Mouse (Mus musculus): ENCODE data around the gene Cd63.

DNA sequence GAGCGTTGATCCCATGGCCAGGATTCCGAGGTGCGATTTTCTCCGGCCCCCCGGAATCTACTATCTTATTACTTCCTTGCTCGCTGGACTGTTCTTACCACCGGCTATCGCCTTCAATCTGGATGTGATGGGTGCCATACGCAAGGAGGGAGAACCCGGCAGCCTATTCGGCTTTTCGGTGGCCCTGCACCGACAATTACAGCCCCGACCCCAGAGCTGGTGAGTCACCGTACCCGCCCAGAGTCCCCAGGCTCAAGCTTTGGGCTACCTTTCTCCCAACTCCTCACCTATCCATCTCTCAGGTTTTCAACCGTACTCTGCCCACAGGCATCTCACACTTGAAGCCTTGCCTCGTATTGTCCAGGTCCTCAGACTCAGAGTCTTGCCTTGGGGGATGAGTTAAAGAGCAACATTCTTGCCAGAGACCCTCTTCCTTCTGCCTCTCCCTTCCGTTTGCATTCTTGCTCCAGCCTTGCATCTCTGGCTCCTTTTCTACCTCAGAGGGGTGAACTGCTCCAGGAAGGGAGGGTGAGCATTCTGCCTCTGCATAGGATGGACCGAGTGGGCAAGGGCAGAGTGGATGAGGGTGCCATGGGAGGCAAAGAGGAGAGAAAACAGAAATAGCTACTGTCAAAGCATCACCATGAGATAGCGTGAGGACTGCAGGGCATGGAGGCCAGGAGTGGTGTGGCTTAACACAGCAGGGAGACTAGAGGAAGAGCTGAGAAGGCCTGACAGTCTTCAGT lies 33.4 kb downstream of the Cd63 start:
- TF ChIP-seq CTCF (IDR thresholded peaks at IDR 0.05; ENCODE audit: low read depth, low read length), result no peak
- TF ChIP-seq GATA1 (IDR thresholded peaks at IDR 0.05; ENCODE audit: borderline replicate concordance, low read length), result no peak
- TF ChIP-seq GATA2 (IDR thresholded peaks at IDR 0.05; ENCODE audit: borderline replicate concordance, low read depth, low read length), result no peak
- no peak for TF ChIP-seq TAL1 (conservative IDR thresholded peaks at IDR 0.05; ENCODE audit: low read depth, low read length)
- TF ChIP-seq POLR2AphosphoS5 (IDR thresholded peaks at IDR 0.05; ENCODE audit: insufficient replicate concordance, low read depth, low read length), result no peak
